Mouse (Mus musculus) left cerebral cortex, adult 9 months (tissue): ENCODE results near the gene Ddx52.

Experiments
- DNase-seq, 2 experiments: peaks; one replicate each; pipeline ENCODE4 v3.0.0; 2022; ENCODE audit warnings: low spot score in 2 of 2

The Ddx52 gene

DNA sequence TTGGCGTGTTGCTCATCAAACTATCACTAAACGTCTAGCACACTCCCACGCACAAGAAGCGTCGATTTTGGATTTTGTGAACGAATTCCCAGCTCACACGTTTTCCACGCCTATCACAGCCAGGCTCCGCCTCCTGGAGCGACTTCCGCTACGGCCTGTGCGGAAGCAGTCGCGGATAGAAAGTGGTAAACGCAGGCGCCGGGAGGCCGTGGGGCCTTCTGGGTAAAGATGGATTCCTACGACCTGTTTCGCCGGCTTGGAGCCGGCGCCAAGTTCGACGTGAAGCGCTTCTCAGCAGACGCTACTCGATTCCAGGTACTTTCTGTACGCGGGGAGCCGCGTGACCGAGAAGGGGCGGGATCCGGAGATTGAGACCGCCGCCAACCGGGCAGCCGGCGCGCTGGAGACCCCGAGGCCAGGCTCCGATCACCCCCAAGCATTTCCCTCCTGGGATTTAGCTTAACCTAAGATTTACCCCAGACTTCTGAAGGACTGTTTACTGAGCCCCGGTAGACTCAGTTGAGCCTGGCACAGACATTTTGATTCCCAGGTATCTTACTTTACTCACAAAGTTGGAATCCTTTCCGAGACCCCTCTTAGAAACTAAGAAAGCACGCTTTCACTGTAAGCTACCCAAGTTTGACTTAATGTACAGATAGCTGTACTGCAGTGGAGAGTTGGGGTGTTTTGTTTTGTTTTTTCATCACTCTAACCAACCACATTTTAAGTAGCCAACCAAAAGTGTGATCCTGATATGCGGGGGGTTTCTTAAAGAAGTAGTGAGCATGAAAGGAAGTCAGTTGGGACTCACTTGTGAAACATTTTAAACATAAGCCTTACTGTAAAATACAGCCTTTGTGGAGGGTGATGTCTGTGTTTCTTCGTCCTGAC is at the start of gene Ddx52:
Gene Ddx52, plus strand, starts transcription at position 113 of the 891 bp plus-strand sequence.
- DNase-seq = peak; percentile 61 to 88

DNA sequence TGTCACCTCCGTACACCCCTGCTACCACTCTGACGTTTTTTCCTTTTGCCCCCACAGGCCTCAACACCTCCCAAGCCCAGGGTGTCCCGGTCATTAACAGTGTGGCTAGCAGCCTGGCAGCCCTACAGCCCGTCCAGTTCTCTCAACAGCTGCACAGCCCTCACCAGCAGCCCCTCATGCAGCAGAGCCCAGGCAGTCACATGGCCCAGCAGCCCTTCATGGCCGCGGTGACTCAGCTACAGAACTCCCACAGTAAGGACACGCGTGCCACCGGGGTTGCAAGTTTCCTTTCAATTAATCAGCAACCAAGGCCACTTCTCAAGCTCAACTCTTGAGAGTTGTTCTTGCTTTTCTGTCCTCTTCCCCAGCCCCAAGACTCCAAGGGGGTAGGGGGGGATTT is 48.5 kb upstream of the Ddx52 start:
- no peak for DNase-seq

DNA sequence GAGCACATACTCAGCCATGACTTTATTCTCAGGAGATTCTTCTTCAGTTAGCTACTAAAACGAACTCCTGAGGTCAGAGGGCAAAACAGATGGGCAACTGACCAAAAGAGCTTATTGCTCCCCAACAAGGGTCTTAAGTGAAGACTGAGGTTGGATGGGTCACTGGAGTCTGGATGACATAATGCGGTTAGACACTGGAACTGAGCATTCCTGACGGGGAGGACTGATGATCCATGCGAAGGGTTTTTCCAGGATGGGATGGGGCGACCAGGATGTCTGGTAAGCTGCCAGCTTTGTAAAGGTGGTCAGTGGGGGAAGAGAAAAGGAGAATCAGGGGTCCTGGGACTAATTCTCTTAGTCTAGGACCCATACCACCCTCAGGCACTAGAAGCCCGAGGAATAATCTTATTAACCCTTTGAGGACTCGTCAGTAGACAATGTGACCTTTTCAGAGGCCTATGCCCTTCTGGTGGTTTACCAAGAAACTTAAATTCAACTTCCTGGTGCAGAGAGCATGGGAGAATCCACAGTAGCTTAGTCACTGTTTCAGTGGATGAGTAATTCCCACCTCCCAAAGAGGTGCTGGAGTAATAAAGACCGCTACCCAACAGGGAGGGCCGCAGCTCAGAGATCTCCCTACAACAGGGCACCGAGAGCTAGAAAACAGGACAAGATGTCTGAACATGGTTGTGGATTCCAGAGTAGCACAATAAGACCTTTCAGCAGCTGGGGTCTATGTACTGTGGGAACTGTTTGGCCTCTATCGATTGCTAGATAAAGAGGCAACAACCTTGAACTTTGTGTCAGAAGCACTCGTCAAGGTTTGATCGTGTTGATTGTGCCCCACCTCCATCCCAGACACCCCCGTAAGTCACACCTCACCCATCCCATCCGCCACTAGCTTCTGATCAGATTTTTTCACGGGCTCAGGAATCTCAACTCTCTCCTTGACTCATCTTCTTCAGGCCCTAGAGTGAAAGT is 45.1 kb upstream of the Ddx52 start:
- no peak for DNase-seq

DNA sequence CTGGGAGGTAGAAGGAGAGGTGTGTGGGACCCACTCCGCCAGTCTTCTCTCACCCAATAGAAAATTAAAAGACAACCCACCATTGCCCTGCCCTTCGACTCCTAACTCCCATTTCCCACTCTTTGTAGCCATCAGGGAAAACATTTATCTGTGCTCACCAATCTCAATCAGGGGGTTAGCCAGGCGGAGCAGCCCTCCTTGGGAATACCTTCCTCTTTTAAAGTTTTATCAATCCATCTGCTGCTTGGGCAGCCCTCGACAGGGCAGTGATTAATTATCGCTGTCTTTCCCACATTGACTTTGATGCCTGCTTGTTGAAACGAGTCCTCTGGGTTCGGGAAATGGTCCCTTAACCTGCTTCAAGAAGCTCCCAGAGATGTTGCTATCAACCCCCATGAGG is 44.3 kb upstream of the Ddx52 start:
- DNase-seq = no peak

DNA sequence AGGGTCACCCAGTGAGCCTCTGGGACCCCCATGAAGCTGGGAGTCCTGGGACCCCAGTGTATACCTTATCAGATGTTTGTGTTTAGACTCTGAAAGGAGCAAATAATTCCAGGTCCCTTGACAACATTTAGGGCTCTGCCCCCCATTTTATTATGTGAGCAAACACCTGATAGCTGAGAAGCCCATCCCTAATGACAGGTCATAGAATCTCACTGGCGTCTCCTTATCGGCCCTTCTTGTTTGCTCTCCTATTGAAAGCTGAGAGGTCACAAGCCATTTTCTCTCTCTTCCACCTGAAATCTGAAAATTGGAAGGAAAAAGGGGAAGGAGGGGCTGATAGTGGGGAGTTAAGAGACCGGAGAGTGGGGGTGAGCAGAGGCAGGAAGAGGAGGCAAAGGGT is 39.0 kb upstream of the Ddx52 start:
- DNase-seq = no peak

DNA sequence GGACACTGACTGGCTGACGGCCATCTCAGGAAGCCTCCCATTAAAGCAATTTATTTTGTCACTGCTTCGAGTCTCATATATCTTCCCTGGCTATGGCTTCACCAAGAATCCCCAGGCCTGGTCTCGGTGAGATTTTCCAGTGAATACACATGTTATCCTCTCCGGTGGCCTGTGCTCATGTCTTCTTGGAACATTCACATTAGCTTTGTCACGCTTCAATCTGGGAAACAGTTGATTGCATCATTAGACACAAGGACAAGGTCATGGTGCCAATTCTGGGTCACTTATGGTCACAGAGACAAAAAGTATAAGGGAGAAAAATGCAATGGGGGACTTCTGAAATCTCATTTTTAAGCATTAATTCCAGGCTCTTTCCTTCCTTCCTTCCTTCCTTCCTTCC is 36.1 kb upstream of the Ddx52 start:
- DNase-seq = no peak

DNA sequence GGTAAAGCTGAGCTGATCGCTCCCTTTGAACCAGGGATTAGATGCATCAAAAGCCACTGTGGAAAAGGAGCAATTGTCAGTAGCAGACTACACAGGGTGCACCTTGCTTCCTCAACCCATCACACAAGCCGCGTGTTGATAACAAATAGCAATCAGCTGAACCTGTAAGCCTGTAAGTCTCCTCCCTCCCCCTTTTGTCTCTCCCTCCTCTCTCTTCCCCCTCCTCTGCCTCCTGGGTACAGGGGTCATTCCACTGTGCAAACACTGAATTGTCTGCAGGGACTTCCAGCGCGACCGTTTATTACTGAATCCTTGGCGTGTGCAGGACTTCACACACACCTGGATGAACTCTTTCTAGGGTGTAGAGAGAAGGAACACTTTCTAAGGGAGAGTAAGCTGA is 33.5 kb upstream of the Ddx52 start:
- DNase-seq = no peak

DNA sequence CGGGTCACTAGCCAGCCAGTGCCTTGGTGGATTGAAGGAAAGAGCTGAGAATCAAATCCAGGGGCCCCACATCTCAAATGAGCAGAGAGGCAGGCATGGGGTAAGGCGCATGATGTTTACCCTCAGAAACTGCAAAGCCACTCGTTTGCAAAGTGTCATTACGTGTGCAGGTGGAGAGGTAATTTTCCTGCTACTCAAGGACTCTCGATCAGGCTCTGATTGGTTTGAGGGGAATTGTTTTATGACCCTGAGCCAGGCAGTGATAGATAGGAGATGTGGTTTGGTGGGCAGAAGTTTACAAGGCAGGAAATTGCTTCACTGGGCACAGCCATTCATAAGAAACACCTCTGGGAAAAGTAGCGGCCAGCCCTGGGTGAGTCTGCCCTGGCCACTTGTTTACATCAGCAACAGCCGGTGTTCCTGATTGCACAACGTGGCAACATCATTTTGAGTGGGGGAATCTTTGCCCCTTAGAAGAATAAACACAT is 28.0 kb upstream of the Ddx52 start:
- DNase-seq = no peak

DNA sequence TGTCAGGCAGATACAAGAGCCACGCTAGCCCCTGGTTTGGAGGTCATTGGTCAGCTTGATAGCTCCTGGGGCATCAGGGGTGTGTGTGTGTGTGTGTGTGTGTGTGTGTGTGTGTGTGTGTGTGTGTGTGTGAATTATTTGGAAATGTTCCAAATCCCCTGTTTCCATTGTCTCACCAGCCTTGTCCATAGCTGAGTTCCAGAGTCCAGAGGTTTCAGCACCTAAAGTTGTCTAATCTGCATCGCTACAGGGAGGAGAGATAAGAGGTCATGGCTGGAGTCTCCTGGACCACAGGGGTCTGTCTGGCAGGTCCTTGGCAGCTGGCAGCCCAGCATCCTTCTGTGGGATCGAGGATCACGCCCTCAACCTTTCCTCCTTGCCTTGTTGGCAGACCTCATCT is 27.4 kb upstream of the Ddx52 start:
- no peak for DNase-seq

DNA sequence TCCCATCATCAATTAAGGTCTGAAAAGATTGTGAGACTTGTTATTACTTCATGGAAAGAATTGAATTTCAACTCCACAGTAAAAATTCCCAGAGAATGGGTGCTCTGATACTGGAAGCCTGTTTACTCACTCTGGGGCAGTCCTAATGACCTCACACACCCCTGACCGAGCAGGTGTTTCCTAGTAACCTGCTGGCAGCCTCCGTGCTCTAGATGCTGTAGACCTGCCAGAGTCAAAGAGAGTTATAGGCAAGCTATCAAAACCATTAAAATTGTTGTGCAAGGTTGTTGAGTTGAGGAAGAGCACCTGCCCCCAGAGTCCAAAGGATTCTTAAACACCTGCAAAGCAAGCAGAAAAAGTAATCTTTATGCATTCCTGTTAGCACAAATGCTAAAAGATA is 19.3 kb upstream of the Ddx52 start:
- no peak for DNase-seq

DNA sequence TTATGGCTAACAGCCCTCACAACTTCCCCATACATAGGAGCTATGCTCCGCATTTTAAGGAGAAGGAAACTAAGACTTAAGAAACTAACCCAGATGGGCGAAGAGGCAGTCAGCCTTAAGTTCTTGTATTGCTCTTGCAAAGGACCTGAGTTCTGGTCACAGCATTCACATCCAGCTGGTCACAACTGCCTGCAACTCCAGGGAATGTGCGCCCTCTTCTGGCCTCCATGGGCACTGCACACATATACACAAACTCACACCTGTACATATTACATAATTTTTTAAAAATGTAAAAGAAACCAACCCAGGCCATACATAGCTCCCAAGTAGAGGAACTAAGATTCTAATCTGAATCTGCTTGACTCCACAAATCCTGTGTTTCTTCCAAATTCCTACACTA is 14.8 kb upstream of the Ddx52 start:
- no peak for DNase-seq

DNA sequence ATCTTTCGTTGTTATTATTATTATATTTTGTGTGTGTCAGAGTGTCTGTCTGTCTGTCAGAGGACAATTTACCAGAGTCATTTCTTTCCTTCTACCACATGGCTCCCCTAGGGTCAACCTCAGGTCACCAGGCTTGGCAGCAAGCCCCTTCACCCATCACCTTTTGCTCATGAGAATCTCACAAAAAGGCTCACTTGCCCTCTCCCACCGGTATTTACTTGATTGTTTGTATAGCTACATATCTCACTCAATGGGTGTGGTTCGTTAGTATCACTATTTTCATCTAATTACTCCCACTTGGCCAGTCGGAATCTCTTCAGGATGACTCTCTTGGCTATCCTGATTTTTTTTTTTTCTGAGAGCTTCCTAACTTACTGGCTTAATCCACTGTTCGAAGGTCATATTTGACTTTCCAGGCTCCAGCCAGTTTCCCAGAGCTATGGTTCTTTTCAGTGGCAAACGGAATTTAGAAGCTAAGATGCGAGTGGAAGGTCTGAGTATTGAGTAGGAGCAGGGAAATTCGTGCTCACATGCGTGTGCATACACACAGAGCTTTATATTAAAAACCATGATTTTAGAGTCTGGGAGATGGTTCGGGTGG is 9.3 kb upstream of the Ddx52 start:
- DNase-seq = no peak

DNA sequence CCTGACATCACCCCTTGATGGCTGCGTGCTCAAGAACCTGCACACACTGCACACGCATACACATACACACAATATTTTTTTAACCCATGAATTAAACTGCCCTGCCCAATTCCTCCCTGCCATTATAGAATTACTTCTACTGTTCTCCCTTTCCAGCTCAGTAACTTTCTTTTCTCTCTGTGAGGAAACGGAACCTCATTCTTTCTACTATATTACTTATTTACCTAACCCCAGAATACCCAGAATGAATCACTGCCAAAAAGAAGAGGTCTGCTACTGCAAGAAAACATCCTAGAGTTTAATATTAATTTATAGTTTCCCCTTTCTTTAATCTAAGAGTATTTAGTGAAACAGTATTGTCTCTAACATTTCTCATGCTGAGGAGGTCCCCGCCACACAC is 8.5 kb upstream of the Ddx52 start:
- DNase-seq = no peak

DNA sequence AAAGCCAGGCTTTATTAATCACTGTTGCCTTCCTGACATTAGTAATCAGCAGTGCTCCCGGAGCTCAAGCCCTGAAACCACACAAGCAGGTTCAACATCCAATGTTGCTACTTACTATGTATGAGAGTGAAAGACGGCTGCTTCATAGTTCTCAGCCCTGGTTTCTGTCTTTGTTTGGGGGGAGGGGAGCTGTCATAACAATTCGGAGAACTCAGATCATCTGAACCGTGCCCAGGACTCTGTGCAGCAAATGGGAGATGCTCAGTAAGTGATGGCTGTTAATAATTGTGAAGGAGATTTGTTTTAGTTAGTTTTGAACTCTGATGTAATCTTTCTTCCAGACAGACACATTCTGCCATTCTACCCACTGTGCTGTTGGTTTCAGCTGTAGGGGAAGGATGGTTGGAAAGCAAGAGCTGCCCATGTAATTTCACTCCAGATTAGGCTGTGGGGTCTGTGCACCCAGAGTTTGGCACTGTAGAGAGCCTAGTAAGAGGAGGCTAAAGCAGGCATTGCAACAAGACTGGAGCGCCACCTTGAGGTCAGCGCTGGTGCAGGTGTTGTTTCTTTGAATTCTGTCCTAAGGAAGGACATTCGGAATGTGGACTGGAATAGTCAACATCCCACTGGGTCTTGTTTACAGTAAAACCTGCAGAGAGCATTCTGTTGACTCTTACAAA is 5.7 kb upstream of the Ddx52 start:
- DNase-seq = peak in 1 of 2 experiments; percentile 80

DNA sequence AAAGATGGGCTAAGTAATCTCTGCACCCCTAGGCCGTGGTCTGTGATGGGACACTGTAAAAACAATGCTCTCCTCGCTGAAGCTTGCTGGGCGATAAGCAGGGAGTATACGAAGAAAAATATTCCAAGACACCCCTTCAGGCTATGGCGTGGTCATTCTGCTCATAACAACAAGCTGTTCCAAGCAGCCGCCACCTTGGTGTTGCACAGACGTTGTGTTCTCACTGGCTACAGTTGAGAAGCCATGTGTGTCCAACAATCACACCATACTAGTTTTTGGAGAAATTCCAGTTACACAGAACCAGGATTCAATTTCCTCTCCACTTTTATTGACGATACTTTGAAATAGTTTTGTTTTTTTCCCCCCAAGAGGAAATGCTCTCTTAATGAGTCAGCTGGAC is 3.3 kb upstream of the Ddx52 start:
- DNase-seq = no peak

DNA sequence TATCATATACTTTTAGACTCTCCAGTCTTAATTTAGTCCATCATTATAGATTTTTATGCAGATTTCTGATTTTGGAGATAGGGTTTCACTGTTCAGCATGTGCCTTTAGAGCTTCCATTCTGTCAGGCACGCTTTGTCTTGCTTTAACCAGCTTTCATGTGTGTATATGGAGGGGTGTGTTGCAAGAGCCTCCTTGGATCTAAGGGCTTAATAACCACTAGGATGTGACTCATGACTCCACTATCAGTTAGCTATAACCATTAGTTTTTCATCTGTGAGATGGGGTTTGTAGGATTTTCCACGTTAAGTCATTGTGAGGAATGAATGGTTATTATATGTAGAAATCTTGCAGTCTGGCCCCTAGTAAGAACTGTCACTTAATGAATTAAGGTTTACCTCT is 15.0 kb downstream of the Ddx52 start:
- DNase-seq = no peak

DNA sequence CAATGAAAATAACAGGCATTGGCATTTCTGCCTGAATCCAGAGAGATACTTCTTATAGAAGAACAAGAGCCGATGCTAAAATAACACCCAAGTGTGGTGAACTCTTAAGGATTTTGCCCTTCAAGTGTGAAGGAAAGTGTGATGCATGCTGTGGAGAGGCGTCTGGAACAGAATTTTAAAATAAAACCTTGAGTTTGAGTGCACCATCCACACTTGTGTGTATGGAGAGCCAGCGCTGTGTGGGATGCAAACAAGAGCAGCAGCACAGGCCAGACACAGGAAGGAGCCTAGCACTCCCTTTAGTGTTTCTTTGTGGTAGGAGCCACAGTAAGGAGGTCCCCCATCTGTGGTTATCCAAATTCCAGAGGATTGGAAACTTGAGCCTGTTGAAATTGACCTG is 20.1 kb downstream of the Ddx52 start:
- peak in 1 of 2 experiments; percentile 33 for DNase-seq

DNA sequence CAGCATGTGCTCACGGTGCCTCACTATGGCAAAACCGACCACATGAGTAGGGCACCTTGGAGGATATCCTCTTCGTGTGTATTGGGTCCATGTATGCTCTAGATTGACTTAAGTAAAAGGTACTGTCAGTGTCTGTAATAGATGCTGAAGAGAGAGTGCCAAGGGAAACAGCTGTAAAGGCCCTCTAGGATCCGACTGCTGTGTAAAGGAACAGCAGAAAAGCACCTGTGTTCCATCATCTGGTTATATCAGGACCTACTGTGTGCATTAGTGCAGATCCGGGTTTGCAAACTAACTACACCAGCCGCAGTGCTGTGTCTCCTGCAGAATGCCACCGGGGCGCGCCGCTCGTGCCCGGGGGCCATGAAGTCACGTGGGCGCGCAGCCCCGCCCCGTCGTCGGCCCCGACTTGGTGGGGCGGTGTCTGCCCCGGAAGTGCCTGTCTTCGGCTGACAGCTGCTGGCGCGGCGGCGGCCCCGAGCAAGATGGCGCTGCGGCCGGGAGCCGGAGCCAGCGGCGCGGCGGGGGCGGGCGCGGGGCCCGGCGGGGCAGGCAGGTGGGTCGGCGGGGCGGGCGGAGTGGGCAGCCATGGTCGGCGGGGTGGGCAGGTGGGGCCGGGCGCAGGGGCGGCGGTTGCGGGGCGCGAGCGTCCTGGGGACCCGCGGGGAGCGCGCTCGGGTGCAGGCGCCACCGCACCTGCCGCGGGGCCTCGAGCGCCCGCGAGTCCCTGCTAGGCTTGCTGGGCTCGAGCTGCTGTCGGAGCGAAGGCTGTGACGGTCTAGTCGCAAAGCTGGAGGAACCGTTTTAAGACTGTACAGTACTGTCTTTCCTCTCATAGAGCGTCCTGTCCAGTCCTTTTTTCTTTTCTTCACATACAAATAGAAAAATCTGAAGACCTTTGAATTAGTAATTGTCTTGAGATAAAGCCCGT is 22.4 kb downstream of the Ddx52 start, which contains the start of gene Synrg:
Gene Synrg, plus strand, starts transcription at position 438 of the 931 bp plus-strand sequence.
- DNase-seq = peak; percentile 76 to 86

DNA sequence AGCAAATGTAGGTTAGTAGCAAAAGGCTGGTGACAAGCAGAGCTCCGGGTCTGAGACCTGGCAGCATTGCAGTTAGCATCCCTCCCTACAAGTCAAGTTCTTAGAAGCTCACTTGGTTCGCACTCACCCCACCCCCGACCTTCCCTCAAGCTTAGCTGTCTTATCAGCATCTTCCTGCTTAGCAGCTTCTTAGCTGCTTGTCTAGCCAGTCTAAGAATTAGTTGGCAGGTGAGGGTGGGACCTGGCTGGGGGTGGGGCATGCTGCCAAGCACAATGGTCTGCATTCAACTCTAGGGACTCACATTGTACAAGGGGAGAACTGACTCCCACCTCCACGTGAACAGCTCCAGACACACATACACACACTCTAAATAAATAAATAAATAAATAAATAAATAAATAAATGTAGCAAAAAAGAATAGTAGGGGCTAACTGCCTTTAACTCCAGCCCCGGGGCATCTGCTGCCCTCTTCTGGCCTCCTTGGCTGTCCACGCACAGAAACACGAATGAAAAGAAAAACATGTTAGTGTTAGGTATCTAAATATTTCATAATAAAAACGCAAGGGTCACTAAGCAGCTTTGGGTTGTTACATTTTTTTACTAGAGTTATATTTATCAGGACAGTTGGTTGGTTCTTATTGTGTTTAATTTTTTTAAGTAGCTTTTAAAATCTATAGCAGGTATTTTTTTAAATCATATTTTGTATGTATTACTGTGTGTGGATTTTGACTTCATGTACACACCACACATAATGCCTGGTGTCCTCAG is 25.8 kb downstream of the Ddx52 start:
- DNase-seq = no peak

DNA sequence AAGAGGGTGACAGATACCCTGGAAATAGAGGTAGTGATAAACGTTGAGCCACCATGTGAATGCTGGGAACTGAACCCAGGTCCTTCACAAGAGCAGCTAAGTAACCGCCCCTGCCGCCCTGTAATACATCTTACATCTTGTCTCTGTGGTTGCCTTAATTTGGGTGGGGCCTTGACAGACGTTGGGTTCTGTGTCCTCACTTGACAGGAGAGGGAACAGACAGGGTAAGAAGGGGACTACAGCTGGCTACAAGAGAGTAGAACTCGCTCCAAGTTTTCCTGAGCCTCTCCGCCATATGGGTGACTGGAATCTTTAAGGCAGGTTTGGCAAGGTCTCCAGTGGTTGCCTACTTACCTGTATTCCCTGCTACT is 26.3 kb downstream of the Ddx52 start:
- no peak for DNase-seq
